Mouse (Mus musculus): ENCODE measurements around the gene Ube4b. TPM values are rescaled to one million over a fixed set of nuclear protein-coding genes. Genes with fewer than 3 reads are reported as not detected.

Gene Ube4b
- polyA plus RNA-seq, 1 experiment from 2014 or later: 29.9 TPM

- Histone ChIP-seq H3K36me3 (ENCODE audit: control insufficient read depth, insufficient read depth) (no peaks in the 10 kb centered on the region), H3K27ac (ENCODE audit: low read length) (no peak overlapping the region), H3K27me3 (ENCODE audit: control insufficient read depth, insufficient read depth, low read length) (no peaks in the 10 kb centered on the region), H3K9ac (ENCODE audit: low read length) (no peak overlapping the region), H3K4me1 (ENCODE audit: control insufficient read depth, insufficient read depth, low read length) (peaks cover 40% of the 10 kb centered on the region), H3K9me3 (replicated peaks; ENCODE audit: control insufficient read depth, low read length) (no peaks in the 10 kb centered on the region), H3K4me2 (ENCODE audit: low read depth, low read length) (peak overlapping the region; percentile 22), H3K4me3 (ENCODE audit: low read length) (no peak overlapping the region)
- ATAC-seq (replicated peaks; ENCODE audit: extremely low read depth, insufficient read depth, low FRiP score): no peak
- 37% methylated on average over 5 of the region's 5 CpGs for WGBS
Observed at GRCm38 (mm10) chr4:149303502-149303901, 123.0 kb downstream of the Ube4b start.

GRCm38 (mm10) chr4:149302751-149303150, 123.8 kb downstream of the Ube4b start:
- Histone ChIP-seq H3K4me1 (ENCODE audit: control insufficient read depth, insufficient read depth, low read length) (peaks cover 40% of the 10 kb centered on the region), H3K36me3 (ENCODE audit: control insufficient read depth, insufficient read depth) (no peaks in the 10 kb centered on the region), H3K9ac (ENCODE audit: low read length) (no peak overlapping the region), H3K4me2 (ENCODE audit: low read depth, low read length) (no peak overlapping the region; the same call in 1 of the 2 replicates), H3K9me3 (replicated peaks; ENCODE audit: control insufficient read depth, low read length) (no peaks in the 10 kb centered on the region), H3K4me3 (ENCODE audit: low read length) (no peak overlapping the region), H3K27me3 (ENCODE audit: control insufficient read depth, insufficient read depth, low read length) (no peaks in the 10 kb centered on the region), H3K27ac (ENCODE audit: low read length) (no peak overlapping the region)
- WGBS: 72% methylated on average over 5 of the region's 5 CpGs
- no peak for ATAC-seq (replicated peaks; ENCODE audit: extremely low read depth, insufficient read depth, low FRiP score)

GRCm38 (mm10) chr4:149302136-149302535, 124.4 kb downstream of the Ube4b start:
- Histone ChIP-seq H3K9me3 (replicated peaks; ENCODE audit: control insufficient read depth, low read length) (no peaks in the 10 kb centered on the region), H3K36me3 (ENCODE audit: control insufficient read depth, insufficient read depth) (no peaks in the 10 kb centered on the region), H3K27ac (ENCODE audit: low read length) (no peak overlapping the region), H3K27me3 (ENCODE audit: control insufficient read depth, insufficient read depth, low read length) (no peaks in the 10 kb centered on the region), H3K9ac (ENCODE audit: low read length) (no peak overlapping the region), H3K4me3 (ENCODE audit: low read length) (no peak overlapping the region), H3K4me2 (ENCODE audit: low read depth, low read length) (no peak overlapping the region), H3K4me1 (ENCODE audit: control insufficient read depth, insufficient read depth, low read length) (peaks cover 40% of the 10 kb centered on the region)
- no peak for ATAC-seq (replicated peaks; ENCODE audit: extremely low read depth, insufficient read depth, low FRiP score)
- WGBS: 56% methylated on average over 3 of the region's 3 CpGs

GRCm38 (mm10) chr4:149296501-149296900, 130.0 kb downstream of the Ube4b start:
- Histone ChIP-seq H3K9ac (ENCODE audit: low read length) (no peak overlapping the region), H3K27me3 (ENCODE audit: control insufficient read depth, insufficient read depth, low read length) (no peaks in the 10 kb centered on the region), H3K9me3 (replicated peaks; ENCODE audit: control insufficient read depth, low read length) (no peaks in the 10 kb centered on the region), H3K4me3 (ENCODE audit: low read length) (no peak overlapping the region), H3K36me3 (ENCODE audit: control insufficient read depth, insufficient read depth) (no peaks in the 10 kb centered on the region), H3K4me1 (ENCODE audit: control insufficient read depth, insufficient read depth, low read length) (peaks cover 28% of the 10 kb centered on the region), H3K4me2 (ENCODE audit: low read depth, low read length) (no peak overlapping the region), H3K27ac (ENCODE audit: low read length) (no peak overlapping the region)
- WGBS: 85% methylated on average over 2 of the region's 2 CpGs
- no peak for ATAC-seq (replicated peaks; ENCODE audit: extremely low read depth, insufficient read depth, low FRiP score)

- 56% methylated on average over 5 of the region's 5 CpGs for WGBS
- ATAC-seq (replicated peaks; ENCODE audit: extremely low read depth, insufficient read depth, low FRiP score): no peak
- H3K27me3 ChIP-seq (ENCODE audit: control insufficient read depth, insufficient read depth, low read length): no peaks in the 10 kb centered on the region
- H3K27ac ChIP-seq (ENCODE audit: low read length): no peak overlapping the region
- H3K4me3 ChIP-seq (ENCODE audit: low read length): no peak overlapping the region
- peaks cover 19% of the 10 kb centered on the region for H3K4me1 ChIP-seq (ENCODE audit: control insufficient read depth, insufficient read depth, low read length)
- H3K9me3 ChIP-seq (replicated peaks; ENCODE audit: control insufficient read depth, low read length): no peaks in the 10 kb centered on the region
- peaks cover 9% of the 10 kb centered on the region; the same call in 1 of the 2 replicates for H3K36me3 ChIP-seq (ENCODE audit: control insufficient read depth, insufficient read depth)
- H3K4me2 ChIP-seq (ENCODE audit: low read depth, low read length): no peak overlapping the region
- no peak overlapping the region for H3K9ac ChIP-seq (ENCODE audit: low read length)
Observed at GRCm38 (mm10) chr4:149292984-149293383, 133.6 kb downstream of the Ube4b start.

- Histone ChIP-seq H3K27ac (ENCODE audit: low read length) (0 out of 2 replicates have a peak overlapping the region, but pooled peaks have one; percentile 31), H3K36me3 (ENCODE audit: control insufficient read depth, insufficient read depth) (peaks cover 9% of the 10 kb centered on the region; the same call in 1 of the 2 replicates), H3K9ac (ENCODE audit: low read length) (no peak overlapping the region), H3K4me1 (ENCODE audit: control insufficient read depth, insufficient read depth, low read length) (peaks cover 26% of the 10 kb centered on the region), H3K4me3 (ENCODE audit: low read length) (no peak overlapping the region), H3K9me3 (replicated peaks; ENCODE audit: control insufficient read depth, low read length) (no peaks in the 10 kb centered on the region), H3K4me2 (ENCODE audit: low read depth, low read length) (no peak overlapping the region), H3K27me3 (ENCODE audit: control insufficient read depth, insufficient read depth, low read length) (no peaks in the 10 kb centered on the region)
- 63% methylated on average over 9 of the region's 9 CpGs for WGBS
- ATAC-seq (replicated peaks; ENCODE audit: extremely low read depth, insufficient read depth, low FRiP score): no peak
Observed at GRCm38 (mm10) chr4:149291061-149291460, 135.5 kb downstream of the Ube4b start.

- Histone ChIP-seq H3K4me3 (ENCODE audit: low read length) (no peak overlapping the region), H3K9ac (ENCODE audit: low read length) (no peak overlapping the region), H3K4me1 (ENCODE audit: control insufficient read depth, insufficient read depth, low read length) (peaks cover 28% of the 10 kb centered on the region), H3K36me3 (ENCODE audit: control insufficient read depth, insufficient read depth) (peaks cover 9% of the 10 kb centered on the region; the same call in 1 of the 2 replicates), H3K27me3 (ENCODE audit: control insufficient read depth, insufficient read depth, low read length) (no peaks in the 10 kb centered on the region), H3K9me3 (replicated peaks; ENCODE audit: control insufficient read depth, low read length) (no peaks in the 10 kb centered on the region), H3K4me2 (ENCODE audit: low read depth, low read length) (no peak overlapping the region), H3K27ac (ENCODE audit: low read length) (no peak overlapping the region)
- 0 out of 2 replicates have a peak, but pooled peaks have one; percentile 28 for ATAC-seq (replicated peaks; ENCODE audit: extremely low read depth, insufficient read depth, low FRiP score)
- WGBS: 78% methylated on average over 7 of the region's 7 CpGs
Observed at GRCm38 (mm10) chr4:149290157-149290750, 136.3 kb downstream of the Ube4b start.

- no peak overlapping the region for H3K27ac ChIP-seq (ENCODE audit: low read length)
- 59% methylated on average over 8 of the region's 8 CpGs for WGBS
Observed at GRCm38 (mm10) chr4:149286287-149287137, 140.0 kb downstream of the Ube4b start.

GRCm38 (mm10) chr4:149285691-149286090, 140.9 kb downstream of the Ube4b start:
- 70% methylated on average over 1 of the region's 1 CpGs for whole genome bisulfite sequencing
- Histone ChIP-seq H3K4me1 (ENCODE audit: control insufficient read depth, insufficient read depth, low read length) (peaks cover 19% of the 10 kb centered on the region), H3K27me3 (ENCODE audit: control insufficient read depth, insufficient read depth, low read length) (no peaks in the 10 kb centered on the region), H3K9me3 (replicated peaks; ENCODE audit: control insufficient read depth, low read length) (no peaks in the 10 kb centered on the region), H3K9ac (ENCODE audit: low read length) (no peak overlapping the region), H3K4me3 (ENCODE audit: low read length) (no peak overlapping the region), H3K27ac (ENCODE audit: low read length) (no peak overlapping the region), H3K4me2 (ENCODE audit: low read depth, low read length) (no peak overlapping the region), H3K36me3 (ENCODE audit: control insufficient read depth, insufficient read depth) (peaks cover 6% of the 10 kb centered on the region; the same call in 1 of the 2 replicates)
- ATAC-seq (replicated peaks; ENCODE audit: extremely low read depth, insufficient read depth, low FRiP score): no peak

More at GRCm38 (mm10) chr4:149286287-149287137, 140.0 kb downstream of the Ube4b start:
- Histone ChIP-seq H3K27me3 (ENCODE audit: control insufficient read depth, insufficient read depth, low read length) (no peaks in the 10 kb centered on the region), H3K9me3 (replicated peaks; ENCODE audit: control insufficient read depth, low read length) (no peaks in the 10 kb centered on the region), H3K4me1 (ENCODE audit: control insufficient read depth, insufficient read depth, low read length) (peaks cover 19% of the 10 kb centered on the region), H3K4me3 (ENCODE audit: low read length) (no peak overlapping the region), H3K36me3 (ENCODE audit: control insufficient read depth, insufficient read depth) (peaks cover 9% of the 10 kb centered on the region; the same call in 1 of the 2 replicates), H3K4me2 (ENCODE audit: low read depth, low read length) (no peak overlapping the region), H3K9ac (ENCODE audit: low read length) (no peak overlapping the region)
- no peak for ATAC-seq (replicated peaks; ENCODE audit: extremely low read depth, insufficient read depth, low FRiP score)

All from heart, embryonic 16.5 days (tissue).